Mouse (Mus musculus) myocyte (in vitro differentiated cells): ENCODE results near the gene Hes5. TPM values are rescaled to one million over a fixed set of nuclear protein-coding genes. Genes with fewer than 3 reads are reported as not detected.

Experiments
- H3K27me3 ChIP-seq: one replicate; pipeline ENCODE4 v1.6.1; 2011; ENCODE audit not compliant: control insufficient read depth, insufficient read depth, insufficient read length
- H3K36me3 ChIP-seq: one replicate; pipeline ENCODE4 v1.6.1; 2011; ENCODE audit not compliant: control insufficient read depth, insufficient read depth
- H3K4me2 ChIP-seq: one replicate; pipeline ENCODE4 v1.6.1; 2011; ENCODE audit warnings: low read depth, control low read depth
- H3K4me3 ChIP-seq: one replicate; pipeline ENCODE4 v1.5.1; 2011; ENCODE audit warnings: mild to moderate bottlenecking, control low read depth, moderate library complexity
- H3K79me2 ChIP-seq: one replicate; pipeline ENCODE4 v1.6.1; 2011; ENCODE audit not compliant: control insufficient read depth, insufficient read depth
- H3ac ChIP-seq: one replicate; pipeline ENCODE4 v1.6.1; 2011; ENCODE audit not compliant: control insufficient read depth, insufficient read length
- CEBPB ChIP-seq: IDR thresholded peaks from 2 replicates; pipeline ENCODE4 v1.6.1; 2011; ENCODE audit warnings: mild to moderate bottlenecking, moderate library complexity; ENCODE audit not compliant: poor library complexity, insufficient read depth, severe bottlenecking
- E2F4 ChIP-seq: IDR thresholded peaks from one replicate; pipeline ENCODE4 v1.6.1; 2011; ENCODE audit warnings: mild to moderate bottlenecking, control low read depth, moderate library complexity; ENCODE audit not compliant: insufficient read depth
- MAX ChIP-seq: IDR thresholded peaks from one replicate; pipeline ENCODE4 v1.6.1; 2011; ENCODE audit warnings: low read depth, mild to moderate bottlenecking, control low read depth
- MYOD1 ChIP-seq, 3 experiments: IDR thresholded peaks; one replicate each; pipeline ENCODE4 v1.6.1; 2011; ENCODE audit warnings: control low read depth in 2 of 3, low read depth in 2 of 3, mild to moderate bottlenecking in 2 of 3, moderate library complexity in 1 of 3; ENCODE audit not compliant: insufficient read length in 2 of 3, control insufficient read depth in 1 of 3
- MYOG ChIP-seq, 3 experiments: IDR thresholded peaks; one replicate each; pipeline ENCODE4 v1.6.1; 2011; ENCODE audit warnings: control low read depth in 2 of 3, low read depth in 2 of 3, mild to moderate bottlenecking in 2 of 3; ENCODE audit not compliant: insufficient read length in 2 of 3, control insufficient read depth in 1 of 3, insufficient read depth in 1 of 3
- POLR2A ChIP-seq: IDR thresholded peaks from one replicate; pipeline ENCODE4 v1.6.1; 2011; ENCODE audit warnings: low read depth, mild to moderate bottlenecking, control low read depth, moderate library complexity; ENCODE audit not compliant: insufficient read length
- POLR2AphosphoS2 ChIP-seq: IDR thresholded peaks from one replicate; pipeline ENCODE4 v1.6.1; 2011; ENCODE audit warnings: low read depth, control low read depth; ENCODE audit not compliant: insufficient read length
- REST ChIP-seq: IDR thresholded peaks from one replicate; pipeline ENCODE4 v1.6.1; 2011; ENCODE audit warnings: mild to moderate bottlenecking, control low read depth, moderate library complexity; ENCODE audit not compliant: insufficient read depth, insufficient read length
- SRF ChIP-seq: IDR thresholded peaks from one replicate; pipeline ENCODE4 v1.6.1; 2011; ENCODE audit warnings: low read depth; ENCODE audit not compliant: control insufficient read depth, insufficient read length
- TCF12 ChIP-seq: IDR thresholded peaks from one replicate; pipeline ENCODE4 v1.6.1; 2011; ENCODE audit warnings: mild to moderate bottlenecking, control low read depth; ENCODE audit not compliant: poor library complexity, insufficient read depth, severe bottlenecking
- TCF3 ChIP-seq: IDR thresholded peaks from one replicate; pipeline ENCODE4 v1.6.1; 2011; ENCODE audit warnings: low read depth, control low read depth; ENCODE audit not compliant: insufficient read length
- USF1 ChIP-seq: IDR thresholded peaks from one replicate; pipeline ENCODE4 v1.6.1; 2011; ENCODE audit warnings: low read depth, mild to moderate bottlenecking, control low read depth, moderate library complexity
- polyA plus RNA-seq: library from polyadenylated mRNA; unstranded; fragments of >200 nt; fragmentation: generic; extraction: Trizol; gene quantifications from one replicate; pipeline ENCODE4 v1.2.1, GENCODE M21; 2012; ENCODE audit warnings: missing spikeins

Hes5 gene
- polyA plus RNA-seq, 1 experiment, result not detected

DNA sequence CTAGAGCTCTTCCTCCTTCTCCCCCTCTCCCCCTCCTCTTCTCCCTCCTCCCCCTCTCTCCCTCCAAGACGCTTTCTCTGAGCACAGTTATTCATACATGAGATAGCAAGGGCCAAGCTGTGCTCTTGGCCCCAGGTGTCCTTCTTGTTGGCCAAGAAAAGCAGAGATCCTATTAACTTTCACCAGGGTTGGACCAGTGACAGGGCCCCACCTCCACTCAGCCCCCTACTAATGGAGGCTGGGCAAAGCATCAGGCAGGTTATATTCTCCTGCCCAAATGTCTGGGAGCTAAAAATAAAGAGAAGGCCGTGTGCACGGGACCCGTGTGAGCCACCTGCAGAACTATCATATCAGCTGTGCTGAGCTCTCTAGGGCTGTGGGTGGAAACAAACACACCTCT is 34.2 kb downstream of the Hes5 start:
- Histone ChIP-seq H3K36me3 (no peaks in the 10 kb centered on the region), H3K4me3 (no peak overlapping the region), H3ac (no peak overlapping the region), H3K27me3 (peaks cover 85% of the 10 kb centered on the region), H3K79me2 (no peaks in the 10 kb centered on the region), H3K4me2 (no peak overlapping the region)
- TF ChIP-seq CEBPB (no peak), USF1 (no peak), MYOD1 (IDR thresholded peaks at IDR 0.05; ENCODE audit: control insufficient read depth in 1 of 3, insufficient read length in 2 of 3, low read depth in 2 of 3) (no peak), TCF3 (no peak), POLR2A (no peak), E2F4 (no peak), MAX (no peak), SRF (no peak), MYOG (IDR thresholded peaks at IDR 0.05; ENCODE audit: control insufficient read depth in 1 of 3, insufficient read depth in 1 of 3, insufficient read length in 2 of 3, low read depth in 2 of 3) (no peak), TCF12 (no peak), POLR2AphosphoS2 (no peak), REST (no peak)

DNA sequence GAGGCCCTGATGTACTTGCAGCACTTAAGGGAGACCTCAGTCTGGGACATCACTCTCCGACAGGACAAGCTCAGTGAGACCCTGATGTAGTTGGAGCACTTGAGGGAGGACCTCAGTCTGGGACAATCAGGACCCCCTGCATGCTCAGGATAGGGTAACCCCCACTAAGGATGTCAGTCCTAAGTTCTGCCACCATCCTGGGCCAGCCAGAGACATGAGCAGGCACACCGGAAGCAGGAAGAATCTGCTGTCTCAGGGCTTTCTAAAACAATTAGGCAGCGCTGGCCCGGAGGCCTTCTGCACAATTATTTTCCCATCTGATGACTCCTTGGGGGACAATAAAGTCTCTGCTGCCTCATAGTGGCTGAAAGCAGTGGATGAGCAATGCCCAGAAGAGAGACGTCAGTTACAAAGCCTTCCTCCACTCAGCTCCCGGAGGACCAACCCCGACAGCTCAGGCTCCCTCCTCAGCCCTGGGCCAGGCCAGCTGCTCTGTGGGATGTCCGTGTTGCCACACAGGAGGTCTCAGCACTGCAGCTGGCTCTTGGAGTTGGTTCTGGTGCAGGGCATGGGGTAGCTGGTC is 35.9 kb downstream of the Hes5 start:
- no peak for TF ChIP-seq MYOG (IDR thresholded peaks at IDR 0.05; ENCODE audit: control insufficient read depth in 1 of 3, insufficient read depth in 1 of 3, insufficient read length in 2 of 3, low read depth in 2 of 3)
- TF ChIP-seq POLR2AphosphoS2, result no peak
- no peak for TF ChIP-seq CEBPB
- TF ChIP-seq TCF12, result no peak
- TF ChIP-seq TCF3, result no peak
- Histone ChIP-seq H3ac (no peak overlapping the region), H3K79me2 (no peaks in the 10 kb centered on the region), H3K36me3 (no peaks in the 10 kb centered on the region), H3K4me2 (no peak overlapping the region), H3K4me3 (no peak overlapping the region), H3K27me3 (peaks cover 86% of the 10 kb centered on the region)

- H3K27me3 ChIP-seq, result peaks cover 77% of the 10 kb centered on the region
- no peak overlapping the region for H3ac ChIP-seq
- TF ChIP-seq POLR2AphosphoS2 (no peak), REST (no peak), POLR2A (no peak), MAX (no peak), MYOG (IDR thresholded peaks at IDR 0.05; ENCODE audit: control insufficient read depth in 1 of 3, insufficient read depth in 1 of 3, insufficient read length in 2 of 3, low read depth in 2 of 3) (no peak), E2F4 (no peak), TCF3 (no peak), USF1 (no peak), MYOD1 (IDR thresholded peaks at IDR 0.05; ENCODE audit: control insufficient read depth in 1 of 3, insufficient read length in 2 of 3, low read depth in 2 of 3) (no peak), CEBPB (no peak), TCF12 (no peak), SRF (no peak)
- no peaks in the 10 kb centered on the region for H3K36me3 ChIP-seq
- no peak overlapping the region for H3K4me3 ChIP-seq
- no peaks in the 10 kb centered on the region for H3K79me2 ChIP-seq
- no peak overlapping the region for H3K4me2 ChIP-seq
These were observed 38.7 kb downstream of the Hes5 start for GRCm38 (mm10) chr4:154999379-154999778.

DNA sequence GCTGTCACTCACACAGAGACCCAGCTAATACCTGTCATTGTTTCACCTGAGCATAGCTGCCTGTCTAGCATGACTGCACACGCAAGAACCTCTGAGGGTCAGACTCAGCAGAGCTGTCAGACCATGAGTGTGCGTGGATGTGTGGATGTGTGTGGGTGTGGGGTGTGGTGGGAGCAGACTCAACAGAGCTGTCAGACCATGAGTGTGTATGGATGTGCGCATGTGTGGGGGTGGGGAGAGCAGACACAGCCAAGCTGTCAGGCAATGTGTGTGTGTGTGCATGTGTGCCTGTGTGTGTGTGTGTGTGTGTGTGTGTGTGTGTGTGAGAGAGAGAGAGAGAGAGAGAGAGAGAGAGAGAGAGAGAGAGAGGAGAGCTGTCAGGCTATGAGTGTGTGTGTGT is 44.6 kb downstream of the Hes5 start:
- no peak overlapping the region for H3K4me2 ChIP-seq
- H3K27me3 ChIP-seq, result peaks cover 80% of the 10 kb centered on the region
- TF ChIP-seq POLR2A, result no peak
- no peak for TF ChIP-seq E2F4
- TF ChIP-seq CEBPB, result no peak
- no peak for TF ChIP-seq TCF12
- TF ChIP-seq MYOG (IDR thresholded peaks at IDR 0.05; ENCODE audit: control insufficient read depth in 1 of 3, insufficient read depth in 1 of 3, insufficient read length in 2 of 3, low read depth in 2 of 3), result no peak
- TF ChIP-seq POLR2AphosphoS2, result no peak
- no peak overlapping the region for H3K4me3 ChIP-seq
- H3K36me3 ChIP-seq, result no peaks in the 10 kb centered on the region
- no peaks in the 10 kb centered on the region for H3K79me2 ChIP-seq
- H3ac ChIP-seq, result no peak overlapping the region

DNA sequence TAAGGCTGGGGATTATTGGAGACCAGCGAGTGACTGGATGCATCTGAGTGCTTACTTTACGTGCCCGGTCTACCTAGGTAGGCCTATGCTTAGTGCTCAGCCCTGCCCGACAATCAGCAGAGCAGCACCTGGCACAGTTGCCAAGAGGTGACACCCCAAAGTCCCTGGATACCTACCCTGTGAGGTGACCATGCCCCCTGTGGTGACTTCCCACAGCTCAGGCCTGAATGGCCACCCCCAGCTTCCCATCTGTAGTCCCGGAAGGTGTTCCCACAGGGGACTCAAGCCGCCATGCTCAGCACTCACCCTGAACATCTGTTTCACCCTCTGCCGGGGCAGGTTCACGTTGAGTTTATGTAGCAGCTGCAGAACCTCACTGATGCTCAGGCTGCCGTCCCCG is 45.6 kb downstream of the Hes5 start:
- H3ac ChIP-seq, result no peak overlapping the region
- H3K4me3 ChIP-seq, result no peak overlapping the region
- no peaks in the 10 kb centered on the region for H3K79me2 ChIP-seq
- no peaks in the 10 kb centered on the region for H3K36me3 ChIP-seq
- TF ChIP-seq POLR2A (no peak), TCF3 (no peak), POLR2AphosphoS2 (no peak), E2F4 (no peak), MAX (no peak), CEBPB (no peak), MYOD1 (IDR thresholded peaks at IDR 0.05; ENCODE audit: control insufficient read depth in 1 of 3, insufficient read length in 2 of 3, low read depth in 2 of 3) (no peak), REST (no peak), USF1 (no peak), SRF (no peak), MYOG (IDR thresholded peaks at IDR 0.05; ENCODE audit: control insufficient read depth in 1 of 3, insufficient read depth in 1 of 3, insufficient read length in 2 of 3, low read depth in 2 of 3) (no peak), TCF12 (no peak)
- no peak overlapping the region for H3K4me2 ChIP-seq
- H3K27me3 ChIP-seq, result peaks cover 80% of the 10 kb centered on the region
